Mouse (Mus musculus) naive thymus-derived CD4-positive, alpha-beta T cell, adult 2 months (primary cell): ENCODE data around the gene Nt5c2.
"Not testable (repeated sequence)": the region's sequence is repeated elsewhere in the genome, so short reads cannot be mapped to it uniquely, and the experiment has no call there.

Source experiments
- DNase-seq: peaks from one replicate; pipeline ENCODE4 v3.0.0-alpha.2; 2011; ENCODE audit warnings: low read depth

Gene Nt5c2

GRCm38 (mm10) chr19:47016487-47016886, 1.5 kb upstream of the Nt5c2 start:
- DNase-seq, result peak; percentile 50

GRCm38 (mm10) chr19:47015965-47016364, 1.0 kb upstream of the Nt5c2 start:
- no peak for DNase-seq

GRCm38 (mm10) chr19:47015396-47015795, 443 bp upstream of the Nt5c2 start:
- DNase-seq, result no peak

GRCm38 (mm10) chr19:47014159-47014446, 850 bp downstream of the Nt5c2 start:
- DNase-seq, result no peak

GRCm38 (mm10) chr19:47013340-47014158, 1.4 kb downstream of the Nt5c2 start:
- DNase-seq, result no peak

- no peak for DNase-seq
Measured at GRCm38 (mm10) chr19:47012521-47013130, 2.3 kb downstream of the Nt5c2 start.

GRCm38 (mm10) chr19:47009943-47010342, 5.0 kb downstream of the Nt5c2 start:
- DNase-seq, result no peak

GRCm38 (mm10) chr19:47009420-47009819, 5.5 kb downstream of the Nt5c2 start:
- no peak for DNase-seq

- no peak for DNase-seq
Measured at GRCm38 (mm10) chr19:47006321-47006720, 8.6 kb downstream of the Nt5c2 start.

- no peak for DNase-seq
Measured at GRCm38 (mm10) chr19:47005873-47006272, 9.1 kb downstream of the Nt5c2 start.

GRCm38 (mm10) chr19:47003742-47004511, 11.0 kb downstream of the Nt5c2 start:
- DNase-seq, result no peak

- DNase-seq, result not testable (repeated sequence)
Measured at GRCm38 (mm10) chr19:47000357-47000756, 14.6 kb downstream of the Nt5c2 start.

- DNase-seq, result no peak
Measured at GRCm38 (mm10) chr19:46999753-47000152, 15.2 kb downstream of the Nt5c2 start.

GRCm38 (mm10) chr19:46998953-46999352, 16.0 kb downstream of the Nt5c2 start:
- no peak for DNase-seq

GRCm38 (mm10) chr19:46998168-46998870, 16.6 kb downstream of the Nt5c2 start:
- DNase-seq, result no peak

GRCm38 (mm10) chr19:46996095-46996494, 18.9 kb downstream of the Nt5c2 start:
- no peak for DNase-seq

GRCm38 (mm10) chr19:46992329-46992728, 22.6 kb downstream of the Nt5c2 start:
- DNase-seq, result not testable (repeated sequence)

- peak; percentile 90 for DNase-seq
Measured at GRCm38 (mm10) chr19:46991145-46991544, 23.8 kb downstream of the Nt5c2 start.

GRCm38 (mm10) chr19:46990625-46991024, 24.3 kb downstream of the Nt5c2 start:
- peak; percentile 26 for DNase-seq

GRCm38 (mm10) chr19:46990153-46990518, 24.8 kb downstream of the Nt5c2 start:
- DNase-seq, result no peak

- DNase-seq, result no peak
Measured at GRCm38 (mm10) chr19:46989479-46990152, 25.3 kb downstream of the Nt5c2 start.
